Mouse (Mus musculus) heart, embryonic 15.5 days (tissue): ENCODE data around the gene Rlbp1. TPM values are rescaled to one million over a fixed set of nuclear protein-coding genes. Genes with fewer than 3 reads are reported as not detected.

Source experiments
- polyA plus RNA-seq: library from polyadenylated mRNA; unstranded; fragments of >200 nt; fragmentation: Nextera tagmentation; extraction: Ambion mirVana; gene quantifications from 2 replicates; pipeline ENCODE4 v1.2.1, GENCODE M21; 2015

Rlbp1 gene
- polyA plus RNA-seq, 1 experiment from 2014 or later: not detected

Other genes with a start within 250 kb of the Rlbp1 start
- 224 and 246 TPM in 2 replicates for gene Mfge8, start 238.0 kb downstream of the Rlbp1 start, polyA plus RNA-seq
- 4.2 and 4.9 TPM in 2 replicates for gene Abhd2, start 113.8 kb downstream of the Rlbp1 start, polyA plus RNA-seq
- 7.3 and 8.1 TPM in 2 replicates for gene Fanci, start 4.9 kb upstream of the Rlbp1 start, polyA plus RNA-seq
- 23.7 and 32.6 TPM in 2 replicates for gene Polg, start 79.3 kb upstream of the Rlbp1 start, polyA plus RNA-seq
- 0.10 TPM in 1 of 2 replicates, not detected in the other for gene Rhcg, start 230.6 kb upstream of the Rlbp1 start, polyA plus RNA-seq